Mouse (Mus musculus) lung, adult 2 months (tissue): ENCODE measurements around the gene Rnf168.

ENCODE experiments used
- CTCF ChIP-seq: fragments of 200-500 bp; IDR thresholded peaks from 2 replicates; pipeline ENCODE4 v1.5.1; 2011; ENCODE audit warnings: mild to moderate bottlenecking, low read length, control low read depth; ENCODE audit not compliant: insufficient read depth
- POLR2A ChIP-seq: fragments of 200-500 bp; IDR thresholded peaks from 2 replicates; pipeline ENCODE4 v1.6.1; 2011; ENCODE audit warnings: low read depth, mild to moderate bottlenecking, control low read depth, low read length, borderline replicate concordance; ENCODE audit errors: extremely low read depth

DNA sequence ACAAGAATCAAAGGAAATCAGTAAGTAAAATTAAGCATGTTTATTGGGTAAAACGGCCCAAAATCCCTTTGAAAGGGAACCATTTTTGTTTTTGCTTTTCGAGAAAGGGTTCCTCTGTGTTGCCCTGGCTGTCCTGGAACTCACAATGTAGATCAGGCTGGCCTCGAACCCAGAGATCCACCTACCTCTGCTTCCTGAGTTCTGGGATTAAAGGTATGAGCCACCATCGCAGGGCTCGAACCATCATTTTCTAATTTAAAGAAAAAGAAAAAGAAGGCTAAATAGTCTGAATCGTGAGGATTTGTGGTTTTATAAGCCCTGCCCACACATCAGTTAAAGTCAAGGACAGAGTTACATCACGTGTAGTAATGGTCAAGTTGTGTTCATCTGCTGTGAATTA is 1.1 kb downstream of the Rnf168 start:
- TF ChIP-seq CTCF (no peak), POLR2A (no peak)
